Mouse (Mus musculus): ENCODE measurements at regions not wholly inside any gene's neighbourhood (a gene's known extent, or its start where the extent isn't known, plus 50 kb on each side); places are given as distances from the start of the nearest gene placed in this dataset.

DNA sequence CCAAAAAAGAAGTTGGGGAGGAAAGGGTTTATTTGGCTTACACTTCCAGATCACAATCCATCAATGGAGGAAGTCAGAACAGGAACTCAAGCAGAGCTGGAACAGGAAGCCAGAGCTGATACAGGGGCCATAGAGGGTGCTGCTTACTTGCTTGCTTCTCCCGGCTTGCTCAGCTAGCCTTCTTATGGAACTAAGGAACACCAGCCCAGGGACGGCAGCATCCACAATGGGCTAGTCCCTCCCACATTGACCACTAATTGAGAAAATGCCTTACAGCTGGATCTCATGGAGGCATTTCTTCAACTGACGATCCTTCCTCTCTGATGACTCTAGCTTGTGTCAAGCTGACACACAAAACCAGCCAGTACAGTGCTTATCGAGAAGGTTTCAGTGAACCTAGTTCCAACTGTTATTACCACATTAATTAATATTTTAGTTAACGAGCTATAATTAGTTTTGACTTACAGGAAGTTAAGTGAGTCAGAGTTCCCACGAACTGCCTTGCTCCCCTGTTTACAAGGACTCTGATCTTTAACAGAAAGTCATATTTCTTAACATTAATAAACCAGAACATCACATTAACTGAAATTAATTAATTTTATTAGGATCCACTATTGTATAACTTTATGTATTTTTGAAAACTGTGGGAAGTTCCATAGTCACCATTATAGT, 158.2 kb downstream of the Calcrl start:
- peak; percentile 7 to 27 for DNase-seq

GRCm38 (mm10) chr2:84274038-84274724, 151.0 kb downstream of the Calcrl start:
- no peak for DNase-seq

DNA sequence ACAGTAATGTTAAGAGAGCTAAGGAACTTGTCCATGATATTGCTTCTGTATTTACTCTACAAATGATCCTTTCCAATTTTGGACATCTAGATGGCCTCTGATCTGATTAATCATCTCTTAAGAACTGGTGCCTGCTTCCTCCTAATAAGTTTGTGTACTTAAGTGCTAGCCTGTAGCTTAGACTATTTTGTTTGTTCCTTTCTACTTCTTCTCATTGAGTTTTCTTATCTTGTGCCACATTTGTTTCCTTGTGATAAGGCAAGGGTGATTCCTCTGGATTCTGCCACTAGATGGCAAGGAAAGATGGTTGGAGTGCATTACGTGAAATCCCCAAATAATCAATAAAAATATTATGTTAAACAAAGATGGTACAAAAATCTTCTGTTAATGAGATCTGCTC, 148.0 kb downstream of the Calcrl start:
- DNase-seq = no peak

Data from lung, postnatal 4 days (tissue).